Mouse (Mus musculus) MEL (cell line): ENCODE results near the gene Rpl39. TPM values are rescaled to one million over a fixed set of nuclear protein-coding genes. Genes with fewer than 3 reads are reported as not detected.
"Not testable (repeated sequence)": the region's sequence is repeated elsewhere in the genome, so short reads cannot be mapped to it uniquely, and the experiment has no call there.

Experiments used
- DNase-seq: peaks from one replicate; pipeline ENCODE4 v3.0.0; 2011; ENCODE audit warnings: low read depth, low spot score
- H3K27ac ChIP-seq: 2 replicates; pipeline ENCODE4 v1.5.1; 2012; ENCODE audit warnings: low read depth, mild to moderate bottlenecking, control low read depth, low read length, moderate library complexity; ENCODE audit not compliant: control insufficient read depth
- H3K27me3 ChIP-seq, 2 experiments: fragments of 150-350 bp in 1 of 2; sonication (generic) in 1 of 2; 2 replicates each; pipeline ENCODE4 v1.6.1; 2012; ENCODE audit warnings: low read length in 2 of 2, mild to moderate bottlenecking in 2 of 2, improper control_type of control experiment in 1 of 2, moderate library complexity in 1 of 2; ENCODE audit not compliant: insufficient read depth in 2 of 2, control insufficient read depth in 1 of 2
- H3K36me3 ChIP-seq, 2 experiments: 2 replicates each; pipeline ENCODE4 v1.6.1; 2012 to 2014; ENCODE audit warnings: low read length in 2 of 2, improper control_type of control experiment in 1 of 2, inconsistent platforms in 1 of 2, mild to moderate bottlenecking in 1 of 2; ENCODE audit not compliant: insufficient read depth in 2 of 2, control insufficient read depth in 1 of 2
- H3K4me1 ChIP-seq, 2 experiments: fragments of 150-350 bp in 1 of 2; sonication (generic) in 1 of 2; 2 replicates each; pipeline ENCODE4 v1.6.1; 2012; ENCODE audit warnings: low read length in 2 of 2, improper control_type of control experiment in 1 of 2, mild to moderate bottlenecking in 1 of 2; ENCODE audit not compliant: insufficient read depth in 2 of 2, control insufficient read depth in 1 of 2
- H3K4me3 ChIP-seq, 2 experiments: fragments of 150-350 bp in 1 of 2; sonication (generic) in 1 of 2; 2 replicates each; pipeline ENCODE4 v1.5.1; 2012; ENCODE audit warnings: low read depth in 2 of 2, low read length in 2 of 2, mild to moderate bottlenecking in 2 of 2, moderate library complexity in 2 of 2, control low read depth in 1 of 2, improper control_type of control experiment in 1 of 2; ENCODE audit not compliant: control insufficient read depth in 1 of 2, insufficient read depth in 1 of 2
- H3K79me2 ChIP-seq: 2 replicates; pipeline ENCODE4 v1.6.1; 2012; ENCODE audit warnings: mild to moderate bottlenecking, low read length, moderate library complexity; ENCODE audit not compliant: control insufficient read depth, poor library complexity, insufficient read depth
- H3K9ac ChIP-seq: 2 replicates; pipeline ENCODE4 v1.6.1; 2012; ENCODE audit warnings: low read depth, mild to moderate bottlenecking, control low read depth, low read length, moderate library complexity; ENCODE audit not compliant: control insufficient read depth, poor library complexity, severe bottlenecking
- H3K9me3 ChIP-seq: fragments of 150-350 bp; sonication (generic); replicated peaks from 2 replicates; pipeline ENCODE4 v1.6.1; 2012; ENCODE audit warnings: mild to moderate bottlenecking, low read length, improper control_type of control experiment, moderate library complexity; ENCODE audit not compliant: insufficient read depth
- ELF1 ChIP-seq: IDR thresholded peaks from 2 replicates; pipeline ENCODE4 v1.6.1; 2014; ENCODE audit warnings: low read depth, mild to moderate bottlenecking, inconsistent platforms, low read length, improper control_type of control experiment, moderate library complexity
- EP300 ChIP-seq, 2 experiments: IDR thresholded peaks; 2 replicates each; pipeline ENCODE4 v1.6.1; 2011; ENCODE audit warnings: improper control_type of control experiment in 2 of 2, low read length in 2 of 2, low read depth in 1 of 2, mild to moderate bottlenecking in 1 of 2
- HCFC1 ChIP-seq: IDR thresholded peaks from 2 replicates; pipeline ENCODE4 v1.6.1; 2012; ENCODE audit warnings: low read depth, mild to moderate bottlenecking, inconsistent platforms, low read length, improper control_type of control experiment, moderate library complexity
- KAT2A ChIP-seq: conservative IDR thresholded peaks from 2 replicates; pipeline ENCODE4 v1.6.1; 2012; ENCODE audit warnings: low read depth, low read length, improper control_type of control experiment, inconsistent platforms
- MYB ChIP-seq: IDR thresholded peaks from 2 replicates; pipeline ENCODE4 v1.6.1; 2011; ENCODE audit warnings: mild to moderate bottlenecking, low read depth, low read length, improper control_type of control experiment
- POLR2AphosphoS2 ChIP-seq: IDR thresholded peaks from 2 replicates; pipeline ENCODE4 v1.6.1; 2011; ENCODE audit warnings: low read length, improper control_type of control experiment
- TAL1 ChIP-seq: IDR thresholded peaks from 2 replicates; pipeline ENCODE4 v1.6.1; 2012; ENCODE audit warnings: mild to moderate bottlenecking, inconsistent platforms, low read length, moderate library complexity, mixed read lengths
- TBP ChIP-seq: IDR thresholded peaks from 2 replicates; pipeline ENCODE4 v1.8.0; 2011; ENCODE audit warnings: low read depth, low read length, improper control_type of control experiment
- USF2 ChIP-seq, 2 experiments: IDR thresholded peaks; 2 replicates each; pipeline ENCODE4 v1.6.1; 2011 to 2012; ENCODE audit warnings: improper control_type of control experiment in 2 of 2, low read length in 2 of 2, borderline replicate concordance in 1 of 2, inconsistent platforms in 1 of 2, low read depth in 1 of 2, mild to moderate bottlenecking in 1 of 2; ENCODE audit not compliant: insufficient read depth in 1 of 2
- ZMIZ1 ChIP-seq: IDR thresholded peaks from 2 replicates; pipeline ENCODE4 v1.6.1; 2012; ENCODE audit warnings: low read depth, mild to moderate bottlenecking, inconsistent platforms, low read length, improper control_type of control experiment, moderate library complexity
- polyA plus RNA-seq, 2 experiments: library from polyadenylated mRNA; stranded (reverse) in 1 of 2; unstranded in 1 of 2; fragments of >175 nt in 1 of 2; fragments of >200 nt in 1 of 2; gene quantifications; 2 replicates each; pipeline versions ENCODE4 v1.2.1 to v1.2.4; 2012; ENCODE audit warnings: low replicate concordance in 2 of 2, low read depth in 1 of 2; ENCODE audit not compliant: insufficient read length in 2 of 2, insufficient read depth in 1 of 2, missing spikeins in 1 of 2
- total RNA-seq: library from RNA; depleted of rRNA; stranded (reverse); fragments of 300-350 nt; gene quantifications from 2 replicates; pipeline ENCODE4 v1.2.3, GENCODE M21; 2012

The Rpl39 gene
- total and polyA plus RNA-seq, 3 experiments, result 1,063 to 1,279 TPM; not detected in 1

DNA sequence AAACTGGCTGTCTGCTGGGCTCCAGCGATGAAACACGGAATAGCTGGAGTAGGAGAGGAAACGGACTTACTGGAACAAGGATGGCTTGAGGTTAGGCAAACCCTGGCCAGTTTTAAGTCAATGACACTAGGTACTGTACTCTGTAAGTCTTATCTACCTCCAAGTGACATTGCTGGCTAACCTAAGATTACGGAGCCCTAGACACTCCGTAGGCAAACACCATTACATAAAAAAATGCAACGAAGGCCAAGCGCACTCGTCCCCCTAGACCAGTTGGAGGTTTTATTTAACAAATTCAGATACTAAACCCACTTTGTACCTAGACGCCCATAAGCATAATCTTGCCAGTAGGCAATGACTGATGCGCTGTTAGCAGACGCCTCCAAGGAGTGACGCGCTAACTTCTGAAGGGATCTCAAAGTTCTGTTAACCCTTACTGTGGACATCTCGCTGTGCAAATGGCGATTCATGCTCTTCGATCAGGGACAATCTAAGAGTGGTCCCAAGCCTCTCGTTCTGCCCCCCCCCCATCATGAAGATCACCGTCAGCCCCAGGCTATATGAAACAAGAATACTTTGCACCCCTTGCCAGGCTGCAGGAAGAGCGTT is 780 bp downstream of the Rpl39 start:
- peak overlapping the region; percentile 91 for H3K9ac ChIP-seq
- peaks cover 6 to 11% of the 10 kb centered on the region in 2 experiments; a peak in 3 of 4 replicates for H3K36me3 ChIP-seq
- H3K4me3 ChIP-seq, result peak overlapping the region; percentile 72 to 77
- no peaks in the 10 kb centered on the region for H3K27me3 ChIP-seq
- H3K4me1 ChIP-seq, result peaks cover 3 to 5% of the 10 kb centered on the region in 2 experiments; a peak in 2 of 4 replicates
- peak overlapping the region; percentile 95 for H3K27ac ChIP-seq
- peaks cover 24% of the 10 kb centered on the region for H3K79me2 ChIP-seq
- peak; percentile 51 for DNase-seq
- TF ChIP-seq EP300 (IDR thresholded peaks at IDR 0.05; ENCODE audit: low read depth in 1 of 2, low read length in 2 of 2), result no peak
- TF ChIP-seq POLR2AphosphoS2, result peak; percentile 63; the same call in 1 of the 2 replicates
- TF ChIP-seq TAL1, result 0 out of 2 replicates have a peak, but pooled peaks have one; percentile 9
- 0 out of 2 replicates have a peak, but pooled peaks have one; percentile 3 for TF ChIP-seq ZMIZ1
- TF ChIP-seq KAT2A, result no peak
- TF ChIP-seq USF2 (IDR thresholded peaks at IDR 0.05; ENCODE audit: borderline replicate concordance in 1 of 2, insufficient read depth in 1 of 2, low read depth in 1 of 2, low read length in 2 of 2), result no peak
- no peak for TF ChIP-seq ELF1
- no peak for TF ChIP-seq TBP
- H3K9me3 ChIP-seq, result no peaks in the 10 kb centered on the region

DNA sequence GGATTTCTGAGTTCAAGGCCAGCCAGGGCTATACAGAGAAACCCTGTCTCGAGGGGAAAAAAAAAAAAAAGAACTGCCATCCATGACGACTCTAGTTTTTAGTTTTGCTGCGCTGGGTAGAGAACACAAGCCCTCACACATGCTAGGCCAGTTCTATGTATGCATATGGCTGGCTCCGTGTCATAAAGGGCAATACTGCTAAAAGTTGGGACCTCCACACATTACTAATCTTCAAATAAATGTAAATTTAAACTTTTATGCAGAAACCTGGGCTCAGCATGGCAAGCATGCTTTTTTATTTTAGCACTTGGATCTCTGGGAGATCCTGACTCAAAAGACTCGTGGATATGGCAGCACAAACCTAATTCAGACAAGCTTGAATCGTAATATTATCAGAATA is 4.0 kb downstream of the Rpl39 start:
- Histone ChIP-seq H3K4me1 (peaks cover 0 to under 1% of the 10 kb centered on the region in 2 experiments; a peak in 2 of 4 replicates), H3K79me2 (peaks cover 24% of the 10 kb centered on the region), H3K36me3 (peaks cover 6 to 9% of the 10 kb centered on the region in 2 experiments; a peak in 3 of 4 replicates), H3K27me3 (no peaks in the 10 kb centered on the region), H3K27ac (no peak overlapping the region), H3K4me3 (no peak overlapping the region), H3K9me3 (no peaks in the 10 kb centered on the region), H3K9ac (no peak overlapping the region)
- DNase-seq, result peak; percentile 28
- TF ChIP-seq MYB (no peak), HCFC1 (no peak)

DNA sequence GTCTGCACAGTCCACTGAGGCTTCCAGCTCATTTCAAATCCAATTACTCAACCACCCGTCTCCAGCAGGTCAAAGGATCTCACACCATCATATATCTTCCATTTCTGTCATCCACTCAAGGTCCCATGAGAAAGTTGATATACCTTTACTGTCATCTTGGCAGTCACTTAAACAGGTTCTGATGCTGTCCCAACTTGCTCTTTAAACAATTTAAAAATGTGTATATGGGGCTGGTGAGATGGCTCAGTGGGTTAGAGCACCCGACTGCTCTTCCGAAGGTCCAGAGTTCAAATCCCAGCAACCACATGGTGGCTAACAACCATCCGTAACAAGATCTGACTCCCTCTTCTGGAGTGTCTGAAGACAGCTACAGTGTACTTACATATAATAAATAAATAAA is 4.9 kb downstream of the Rpl39 start:
- DNase-seq, H3K27ac ChIP-seq, H3K4me1 ChIP-seq, H3K36me3 ChIP-seq, H3K9ac ChIP-seq, H3K9me3 ChIP-seq, H3K27me3 ChIP-seq, H3K4me3 ChIP-seq: not testable (repeated sequence)
- peaks cover 24% of the 10 kb centered on the region for H3K79me2 ChIP-seq
- TF ChIP-seq TBP, result peak; percentile 94
- TF ChIP-seq, all 39 proteins: peak for 1; not testable (repeated sequence) for 38
